Mouse (Mus musculus): ENCODE measurements around the gene Cdc45.

- TF ChIP-seq POLR2A (IDR thresholded peaks at IDR 0.05; ENCODE audit: insufficient read depth, low read depth, low read length): no peak
- no peak for TF ChIP-seq EP300 (IDR thresholded peaks at IDR 0.05; ENCODE audit: insufficient read depth, low read depth, low read length)
These were observed 48.4 kb upstream of the Cdc45 start for GRCm38 (mm10) chr16:18860186-18860585.

All from heart, adult 2 months (tissue).